Mouse (Mus musculus): Measurements from ENCODE around the gene Mcidas.
"Not testable (repeated sequence)": the region's sequence is repeated elsewhere in the genome, so short reads cannot be mapped to it uniquely, and the experiment has no call there.

Gene Mcidas

GRCm38 (mm10) chr13:113013174-113013953 is 19.7 kb downstream of the Mcidas start:
- not testable (repeated sequence) for DNase-seq (ENCODE audit: low spot score)

GRCm38 (mm10) chr13:113021521-113021920 is 27.9 kb downstream of the Mcidas start:
- DNase-seq (ENCODE audit: low spot score) = no peak

- no peak for DNase-seq (ENCODE audit: low spot score)
These were observed 28.8 kb downstream of the Mcidas start for GRCm38 (mm10) chr13:113022467-113022866.

GRCm38 (mm10) chr13:113023274-113024143 is 29.9 kb downstream of the Mcidas start:
- no peak for DNase-seq (ENCODE audit: low spot score)

DNA sequence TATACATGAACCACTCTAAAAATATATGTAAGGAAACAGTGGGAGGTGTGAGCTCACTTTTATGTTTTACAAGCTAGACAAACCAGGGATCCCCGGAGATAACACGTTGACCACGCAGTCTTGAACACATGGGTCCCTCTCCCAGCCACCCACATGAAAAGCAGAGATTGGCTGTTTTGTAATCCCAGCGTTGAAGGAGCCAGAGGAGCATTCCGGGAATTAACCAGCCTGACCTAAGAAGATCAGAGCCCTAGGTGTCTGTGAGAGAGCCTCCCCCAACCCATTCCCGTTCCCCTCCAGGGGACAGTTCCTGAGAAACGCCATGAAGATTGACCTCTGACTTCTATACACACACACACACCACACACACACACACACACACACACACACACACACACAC is 37.7 kb downstream of the Mcidas start:
- no peak for DNase-seq (ENCODE audit: low spot score)

DNA sequence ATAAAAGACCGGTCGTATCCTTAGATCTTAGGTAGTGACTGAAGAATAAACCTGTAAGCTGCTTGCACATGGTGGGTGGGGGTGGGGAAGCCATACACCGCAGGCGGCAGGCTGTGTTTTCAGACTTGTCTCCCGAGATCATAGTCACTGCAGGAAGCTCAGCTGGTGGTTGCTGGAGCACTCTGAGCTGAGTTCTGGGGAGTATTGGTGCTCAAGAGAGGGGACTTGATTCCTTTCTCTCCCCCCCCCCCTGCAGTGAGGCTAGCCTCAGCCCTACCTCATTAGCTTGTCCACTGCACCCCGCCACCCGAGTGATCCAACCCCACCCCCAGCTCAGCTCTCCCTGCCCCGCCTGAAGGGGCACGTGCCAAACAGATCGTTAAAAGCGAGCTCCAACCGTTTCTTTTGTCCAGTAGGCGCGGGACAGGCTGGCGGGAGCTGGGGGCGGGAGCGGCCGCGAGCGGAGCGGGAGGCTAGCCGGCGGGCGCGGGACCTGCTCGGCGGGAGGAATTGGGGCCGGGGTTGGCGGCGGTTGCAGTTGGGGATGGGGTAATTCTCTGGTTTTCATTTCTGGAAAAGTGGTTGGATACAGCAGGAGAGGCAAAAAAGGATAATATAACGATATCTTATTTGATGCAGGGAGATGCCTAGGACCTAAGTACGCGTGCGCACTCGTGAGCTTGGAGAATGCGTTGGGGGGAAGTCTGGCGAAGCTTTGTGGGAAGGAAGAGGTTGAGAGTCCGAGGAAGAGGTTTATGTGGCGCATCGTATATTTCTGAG is 38.3 kb downstream of the Mcidas start:
- DNase-seq (ENCODE audit: low spot score) = peak; percentile 42

DNA sequence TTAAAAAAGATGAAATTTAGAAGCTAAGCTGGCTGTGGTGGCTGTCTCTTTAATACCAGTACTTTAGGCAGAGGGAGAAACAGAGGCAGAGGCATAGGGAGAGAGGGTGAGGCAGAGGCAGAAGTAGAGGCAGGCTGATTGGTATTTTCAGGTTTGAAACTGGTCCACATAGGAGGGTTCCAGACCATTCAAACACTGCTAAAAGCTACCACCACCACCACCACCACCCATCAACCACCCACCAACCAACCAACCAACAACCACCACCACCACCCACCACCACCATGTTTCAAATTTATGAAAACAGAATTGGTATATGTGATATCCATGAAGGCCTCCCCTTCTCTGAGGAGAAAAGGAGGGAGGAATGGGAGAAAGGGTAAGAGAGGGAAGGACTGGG is 39.2 kb downstream of the Mcidas start:
- no peak for DNase-seq (ENCODE audit: low spot score)

- no peak for DNase-seq (ENCODE audit: low spot score)
These were observed 40.7 kb downstream of the Mcidas start for GRCm38 (mm10) chr13:113034271-113034886.

GRCm38 (mm10) chr13:113034950-113035421 is 41.3 kb downstream of the Mcidas start, which contains the start of gene Cdc20b:
Gene Cdc20b (plus strand): TSS chr13:113035111.
- no peak for DNase-seq (ENCODE audit: low spot score)

- peak; percentile 78 for DNase-seq (ENCODE audit: low spot score)
These were observed 42.2 kb downstream of the Mcidas start for GRCm38 (mm10) chr13:113035852-113036251.

DNA sequence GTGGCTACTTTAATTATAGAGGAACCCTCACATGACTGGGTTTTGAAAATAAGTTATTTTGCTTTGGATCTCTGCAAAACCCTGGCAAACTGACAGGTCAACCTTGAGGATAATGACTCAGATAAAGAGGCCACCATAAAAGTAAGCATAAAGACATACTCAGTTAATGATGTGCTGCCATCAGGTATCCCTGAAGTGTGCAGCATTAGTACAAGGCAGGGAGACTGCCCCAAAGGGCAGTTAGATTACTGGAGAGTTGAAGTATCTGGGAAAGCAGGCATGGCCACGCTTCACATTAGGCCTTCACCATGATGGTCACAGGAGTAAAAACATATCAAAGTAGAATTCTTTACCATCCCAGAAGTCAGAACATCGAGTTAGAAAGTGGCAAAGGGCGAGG is 51.2 kb downstream of the Mcidas start:
- no peak for DNase-seq (ENCODE audit: low spot score)

DNA sequence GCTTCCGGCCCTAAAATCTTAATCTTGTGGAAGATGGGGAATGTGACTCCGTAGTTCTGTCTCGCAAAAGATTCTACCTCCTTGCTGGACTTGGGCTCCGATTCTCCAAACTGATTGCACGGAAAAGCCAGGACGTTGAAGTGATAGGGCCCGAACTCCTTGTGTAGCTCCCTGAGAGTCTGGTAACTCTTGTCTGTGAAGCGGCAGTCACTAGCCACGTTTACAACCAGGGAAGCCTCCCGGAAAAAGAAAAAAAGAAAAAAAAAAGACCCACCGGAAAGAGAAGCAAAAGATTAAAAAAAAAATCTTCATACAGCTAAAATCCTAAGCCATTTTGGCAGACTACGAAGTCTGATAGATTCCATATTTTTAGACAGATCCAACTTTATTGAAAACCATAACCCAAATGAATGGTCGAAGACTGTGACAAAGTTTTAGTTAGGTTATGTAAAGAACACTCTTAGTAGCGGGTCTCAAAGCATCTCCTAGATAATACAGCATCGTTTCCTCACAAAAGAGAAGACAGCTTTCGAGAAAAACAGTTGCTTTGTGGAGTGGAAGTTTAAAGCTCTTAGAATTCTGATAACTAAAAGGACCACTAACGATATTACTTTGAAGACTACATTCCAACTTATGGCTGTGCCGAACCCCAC is 51.9 kb downstream of the Mcidas start:
- no peak for DNase-seq (ENCODE audit: low spot score)

- peak; percentile 45 for DNase-seq (ENCODE audit: low spot score)
These were observed 52.7 kb downstream of the Mcidas start, which contains the start of gene Gpx8 for GRCm38 (mm10) chr13:113046211-113046883. Gene Gpx8 (minus strand): TSS chr13:113046410.

GRCm38 (mm10) chr13:113047018-113047417 is 53.4 kb downstream of the Mcidas start:
- no peak for DNase-seq (ENCODE audit: low spot score)

DNA sequence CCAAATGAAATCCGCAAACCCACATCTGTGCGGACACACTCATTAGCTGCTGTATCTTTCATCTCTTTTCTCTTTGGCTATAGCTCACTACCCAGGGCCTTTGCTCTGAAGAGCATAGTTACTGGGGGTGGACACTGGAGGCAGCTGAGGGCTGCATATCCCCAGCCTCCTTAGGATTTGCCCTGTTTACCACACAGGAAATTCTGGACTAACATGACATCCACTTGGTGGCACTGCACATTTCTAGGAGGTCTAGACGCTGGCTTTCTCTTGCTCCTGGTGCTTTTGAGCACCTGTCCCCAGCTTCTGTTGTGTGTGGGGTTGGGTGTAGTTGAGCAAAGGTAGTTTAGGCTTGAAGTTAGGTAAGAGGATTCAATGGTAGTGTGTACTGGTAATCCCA is 54.0 kb downstream of the Mcidas start:
- no peak for DNase-seq (ENCODE audit: low spot score)

Measured in yolk sac, embryonic 10.5 days (tissue).